Mouse (Mus musculus) lung, postnatal 14 days (tissue): ENCODE measurements at regions not wholly inside any gene's neighbourhood (a gene's known extent, or its start where the extent isn't known, plus 50 kb on each side); places are given as distances from the start of the nearest gene placed in this dataset.

Experiments used
- DNase-seq: peaks from one replicate; pipeline ENCODE4 v3.0.0; 2021

- peak; percentile 27 for DNase-seq
These were observed 204.4 kb downstream of the Adra2a start for GRCm38 (mm10) chr19:54248256-54248936.

- DNase-seq, result no peak
These were observed 208.3 kb downstream of the Adra2a start for GRCm38 (mm10) chr19:54252145-54252664.

- DNase-seq, result no peak
These were observed 213.9 kb downstream of the Adra2a start for GRCm38 (mm10) chr19:54257889-54258288.

- DNase-seq, result no peak
These were observed 215.2 kb downstream of the Adra2a start for GRCm38 (mm10) chr19:54259175-54259574.

GRCm38 (mm10) chr19:54277368-54277767, 233.4 kb downstream of the Adra2a start:
- DNase-seq, result no peak

GRCm38 (mm10) chr19:54285481-54285880, 241.5 kb downstream of the Adra2a start:
- DNase-seq, result no peak

GRCm38 (mm10) chr19:54297663-54298388, 253.9 kb downstream of the Adra2a start:
- no peak for DNase-seq

- DNase-seq, result no peak
These were observed 267.3 kb downstream of the Adra2a start for GRCm38 (mm10) chr19:54311289-54311688.

- DNase-seq, result no peak
These were observed 267.8 kb downstream of the Adra2a start for GRCm38 (mm10) chr19:54311723-54312122.

GRCm38 (mm10) chr19:54323276-54323675, 279.3 kb downstream of the Adra2a start:
- no peak for DNase-seq

GRCm38 (mm10) chr19:54324991-54325390, 281.0 kb downstream of the Adra2a start:
- DNase-seq, result no peak

- no peak for DNase-seq
These were observed 288.2 kb downstream of the Adra2a start for GRCm38 (mm10) chr19:54332140-54332539.

- no peak for DNase-seq
These were observed 296.9 kb downstream of the Adra2a start for GRCm38 (mm10) chr19:54340778-54341291.

GRCm38 (mm10) chr19:54359731-54360130, 315.8 kb downstream of the Adra2a start:
- no peak for DNase-seq

- no peak for DNase-seq
These were observed 316.7 kb downstream of the Adra2a start for GRCm38 (mm10) chr19:54360660-54361059.

GRCm38 (mm10) chr19:54385101-54385500, 341.1 kb downstream of the Adra2a start:
- no peak for DNase-seq

GRCm38 (mm10) chr19:54391406-54391805, 347.5 kb downstream of the Adra2a start:
- no peak for DNase-seq

GRCm38 (mm10) chr19:54399651-54400050, 355.7 kb downstream of the Adra2a start:
- DNase-seq, result no peak

- DNase-seq, result no peak
These were observed 364.0 kb downstream of the Adra2a start for GRCm38 (mm10) chr19:54407904-54408303.

GRCm38 (mm10) chr19:54429062-54429461, 385.1 kb downstream of the Adra2a start:
- DNase-seq, result no peak

GRCm38 (mm10) chr19:54440713-54441112, 396.8 kb downstream of the Adra2a start:
- no peak for DNase-seq

GRCm38 (mm10) chr19:54460426-54461170, 416.6 kb downstream of the Adra2a start:
- DNase-seq, result no peak

GRCm38 (mm10) chr19:54462480-54462879, 418.5 kb downstream of the Adra2a start:
- DNase-seq, result no peak
